Mouse (Mus musculus): Measurements from ENCODE around the gene Zscan18.

DNA sequence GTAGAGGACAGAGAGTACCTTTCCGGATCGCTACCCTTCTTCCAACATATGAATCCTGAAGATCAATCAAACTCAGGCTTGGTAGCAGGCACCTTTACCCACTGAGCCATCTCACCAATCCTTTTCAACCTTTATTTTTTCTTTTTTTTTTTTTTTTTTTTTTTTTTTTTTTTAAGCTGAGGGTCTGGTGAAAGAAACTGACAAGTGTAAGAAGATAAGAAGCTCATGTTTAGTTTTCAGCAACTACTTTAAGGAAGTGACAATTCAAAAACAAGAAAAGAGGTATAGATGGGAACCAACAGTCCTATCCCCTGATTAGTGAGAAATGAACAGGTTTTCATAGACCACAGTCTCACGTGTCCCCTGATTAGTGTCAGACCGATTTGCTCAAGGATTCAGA is 32.3 kb upstream of the Zscan18 start:
- TF ChIP-seq POLR2A (IDR thresholded peaks at IDR 0.05; ENCODE audit: borderline replicate concordance, control insufficient read depth, low read depth, low read length) (no peak), CTCF (IDR thresholded peaks at IDR 0.05; ENCODE audit: control insufficient read depth, insufficient read depth, low read length) (no peak)
